In genomic region chr9:66306414-66306813, GRCm38 (mm10) we compare ENCODE assay signal across 11 mouse cellular contexts.
"Had no signal": no experiment of that assay in that cellular context is flagged by ENCODE, and none has a peak within 500 bp of the region (broad histone marks: within the 10 kb centered on the region; RNA-seq: fewer than 3 reads in every experiment).

No protein-coding gene starts in this region.

- H3K9ac ChIP-seq: limb, embryonic 15.5 days; liver, embryonic 12.5 days; lung, embryonic 14.5 days; midbrain, embryonic 12.5 days had no signal

- H3K4me2 ChIP-seq: lung, embryonic 14.5 days; midbrain, embryonic 12.5 days had no signal

- DNase-seq: kidney, adult 18-20 months; kidney, postnatal 10 days; lung, embryonic 14.5 days; lung, postnatal 10 days; right cerebral cortex, adult 18-20 months; right cerebral cortex, postnatal 25 days; thymus, postnatal 4 days had no signal

- H3K36me3 ChIP-seq: limb, embryonic 15.5 days; liver, embryonic 12.5 days; midbrain, embryonic 12.5 days had no signal

- H3K27me3 ChIP-seq: limb, embryonic 15.5 days; liver, embryonic 12.5 days; midbrain, embryonic 12.5 days had no signal

- H3K9me3 ChIP-seq: limb, embryonic 15.5 days; liver, embryonic 12.5 days; midbrain, embryonic 12.5 days had no signal

- H3K27ac ChIP-seq: limb, embryonic 15.5 days; liver, embryonic 12.5 days; midbrain, embryonic 12.5 days had no signal

- H3K4me3 ChIP-seq: limb, embryonic 15.5 days; liver, embryonic 12.5 days; midbrain, embryonic 12.5 days had no signal

- ATAC-seq: liver, embryonic 12.5 days; midbrain, embryonic 16.5 days had no signal
